Mouse (Mus musculus) spleen, postnatal 10 days (tissue): ENCODE results near the gene Rgs6.

Source experiments
- DNase-seq, 2 experiments: peaks; one replicate each; pipeline ENCODE4 v3.0.0; 2021 to 2022; ENCODE audit warnings: low spot score in 2 of 2

Rgs6 gene

DNA sequence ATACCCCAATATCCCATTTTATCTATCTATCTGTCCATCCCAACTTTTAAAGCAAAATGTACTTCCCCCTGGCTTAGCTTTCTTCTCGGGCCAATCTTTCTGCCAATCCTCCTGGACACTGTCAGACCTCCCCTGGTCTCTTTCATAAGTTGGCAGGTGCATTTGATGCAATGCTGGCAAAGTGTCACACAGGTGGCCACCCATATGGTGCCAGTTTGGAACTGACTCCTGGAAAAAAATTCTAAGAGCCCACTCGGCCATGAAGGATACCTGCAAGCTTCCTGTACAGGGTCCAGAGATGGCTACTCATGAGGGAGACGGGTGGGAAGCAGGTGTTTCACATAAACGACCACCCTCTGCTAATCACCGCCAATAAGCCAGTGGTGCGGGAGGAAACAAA lies 592.5 kb downstream of the Rgs6 start:
- no peak for DNase-seq

GRCm38 (mm10) chr12:83201674-83202073 lies 613.6 kb downstream of the Rgs6 start:
- no peak for DNase-seq

DNA sequence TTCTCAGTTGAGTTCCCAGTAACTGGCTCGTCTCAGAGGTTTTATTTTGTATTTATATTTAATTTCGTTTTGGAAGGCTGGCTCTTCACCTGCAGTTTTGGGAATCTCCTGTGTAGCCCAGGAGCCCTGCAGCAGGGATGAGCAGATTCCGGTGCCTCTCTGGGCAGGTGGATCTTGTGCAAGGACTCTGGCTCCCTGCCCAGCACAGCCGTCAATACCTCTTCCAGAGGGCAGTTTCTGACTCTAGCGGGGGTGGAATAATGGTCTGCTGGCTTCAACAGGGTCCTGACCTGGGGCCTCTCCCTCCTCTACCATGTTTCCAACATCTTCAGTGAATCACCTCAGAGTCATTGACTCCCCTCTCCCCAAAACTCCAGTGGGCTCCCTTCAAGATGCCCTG lies 616.3 kb downstream of the Rgs6 start:
- no peak for DNase-seq

GRCm38 (mm10) chr12:83206866-83207265 lies 618.8 kb downstream of the Rgs6 start:
- no peak for DNase-seq

DNA sequence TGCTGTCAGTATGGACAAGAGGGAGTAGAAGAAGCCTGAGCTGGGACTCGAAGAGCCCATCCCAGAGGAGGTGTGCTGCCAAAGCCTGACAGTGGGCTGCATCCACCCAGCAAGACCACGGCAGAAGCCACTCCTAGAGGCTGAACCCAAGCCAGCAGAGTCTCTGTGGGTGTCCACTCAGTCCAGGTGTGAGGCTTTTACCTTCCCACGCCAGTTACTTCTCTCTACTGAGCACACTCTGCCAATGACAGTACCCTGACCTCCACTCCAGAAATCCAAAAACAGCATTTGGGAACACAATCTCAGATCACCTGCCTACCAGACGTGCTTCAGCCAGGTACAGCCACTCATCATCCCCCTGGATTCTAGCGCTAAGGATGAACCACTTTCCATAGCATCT lies 619.4 kb downstream of the Rgs6 start:
- no peak for DNase-seq

DNA sequence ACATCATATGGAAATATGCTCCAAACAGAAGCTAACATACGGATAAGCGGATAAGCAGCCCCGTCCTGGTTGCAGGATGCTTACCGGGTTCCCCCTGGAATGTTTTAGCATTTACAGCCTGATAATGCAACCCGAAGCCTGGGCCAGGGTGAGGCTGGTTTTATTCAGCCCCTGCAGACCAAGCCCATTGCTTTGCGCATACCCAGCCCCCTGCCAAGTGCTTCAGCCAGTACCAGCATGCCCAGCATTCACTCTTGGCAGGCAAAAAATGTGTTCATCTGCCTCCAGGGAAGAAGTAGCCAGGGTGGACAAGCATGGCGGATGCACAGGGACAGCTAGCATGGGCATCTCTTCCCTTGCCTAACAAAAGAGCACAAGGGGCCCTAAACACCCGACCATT lies 619.9 kb downstream of the Rgs6 start:
- DNase-seq, result no peak

DNA sequence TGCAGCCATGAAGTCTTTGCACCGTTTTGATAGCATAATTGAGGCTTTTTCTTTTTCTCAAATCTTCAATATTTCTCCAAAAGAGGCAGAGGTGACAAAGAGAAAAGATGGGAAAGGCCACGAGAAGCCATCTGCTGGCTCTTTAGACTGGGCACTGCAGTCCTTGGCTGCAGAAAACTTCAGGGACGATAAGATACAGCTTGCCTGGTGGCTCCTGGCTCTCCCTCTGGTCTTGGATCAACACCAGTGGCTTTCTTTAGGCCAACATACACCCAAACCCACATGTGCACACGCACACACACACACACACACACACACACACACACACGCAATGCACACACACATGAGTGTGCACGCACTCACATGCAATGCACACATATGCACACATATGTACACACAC lies 620.7 kb downstream of the Rgs6 start:
- DNase-seq, result no peak

- no peak for DNase-seq
Observed at GRCm38 (mm10) chr12:83209461-83209860, 621.4 kb downstream of the Rgs6 start.

- no peak for DNase-seq
Observed at GRCm38 (mm10) chr12:83210294-83210693, 622.2 kb downstream of the Rgs6 start.

DNA sequence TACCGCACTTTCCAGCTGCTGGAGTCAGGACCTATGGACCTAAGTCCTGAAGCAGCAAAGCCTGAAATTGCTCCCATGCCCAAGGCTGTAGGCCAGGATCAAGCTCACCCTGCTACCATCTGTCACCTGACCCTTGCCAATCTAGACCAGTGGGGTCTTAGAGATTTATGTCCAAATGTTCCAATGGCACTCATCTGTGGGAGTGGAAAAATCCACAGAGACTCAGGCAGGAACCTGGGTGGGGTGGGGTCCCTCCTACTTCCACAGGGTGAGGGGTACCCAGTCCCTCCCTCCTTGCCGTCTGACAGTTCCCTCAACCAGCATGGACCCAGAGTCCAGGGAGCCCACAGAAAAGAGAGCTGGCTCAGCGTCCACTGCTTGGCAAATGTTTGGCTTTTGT lies 622.6 kb downstream of the Rgs6 start:
- no peak for DNase-seq

- DNase-seq, result no peak
Observed at GRCm38 (mm10) chr12:83211146-83211822, 623.2 kb downstream of the Rgs6 start.
